Mouse (Mus musculus): ENCODE measurements around the gene Thoc7.
"Not testable (repeated sequence)": the region's sequence is repeated elsewhere in the genome, so short reads cannot be mapped to it uniquely, and the experiment has no call there.

The Thoc7 gene

GRCm38 (mm10) chr14:13961401-13962112, at the start of gene Thoc7, which contains the start of gene Atxn7:
Gene Thoc7, minus strand, starts transcription at chr14:13961852.
Gene Atxn7, plus strand, starts transcription at chr14:13961440.
- DNase-seq, result peak; percentile 41

GRCm38 (mm10) chr14:14009712-14010111, 48.1 kb upstream of the Thoc7 start:
- DNase-seq, result no peak

GRCm38 (mm10) chr14:14002771-14003170, 41.1 kb upstream of the Thoc7 start:
- no peak for DNase-seq

GRCm38 (mm10) chr14:13995206-13996097, 33.8 kb upstream of the Thoc7 start:
- DNase-seq, result no peak

GRCm38 (mm10) chr14:13990741-13991140, 29.1 kb upstream of the Thoc7 start:
- DNase-seq, result no peak

GRCm38 (mm10) chr14:13988397-13988796, 26.7 kb upstream of the Thoc7 start:
- DNase-seq, result no peak

GRCm38 (mm10) chr14:13982174-13982573, 20.5 kb upstream of the Thoc7 start:
- no peak for DNase-seq

GRCm38 (mm10) chr14:13981286-13981685, 19.6 kb upstream of the Thoc7 start:
- DNase-seq, result no peak

GRCm38 (mm10) chr14:13977498-13977897, 15.8 kb upstream of the Thoc7 start:
- no peak for DNase-seq

GRCm38 (mm10) chr14:13971644-13972234, 10.1 kb upstream of the Thoc7 start:
- DNase-seq, result no peak

GRCm38 (mm10) chr14:13970513-13970912, 8.9 kb upstream of the Thoc7 start:
- DNase-seq, result no peak

GRCm38 (mm10) chr14:13968476-13968875, 6.8 kb upstream of the Thoc7 start:
- no peak for DNase-seq

- no peak for DNase-seq
Observed at GRCm38 (mm10) chr14:13967607-13968006, 6.0 kb upstream of the Thoc7 start.

- no peak for DNase-seq
Observed at GRCm38 (mm10) chr14:13963527-13963926, 1.9 kb upstream of the Thoc7 start.

- no peak for DNase-seq
Observed at GRCm38 (mm10) chr14:13962476-13962875, 824 bp upstream of the Thoc7 start.

- peak; percentile 68 for DNase-seq
Observed at GRCm38 (mm10) chr14:13960482-13961325, 948 bp downstream of the Thoc7 start.

- peak; percentile 38 for DNase-seq
Observed at GRCm38 (mm10) chr14:13960079-13960478, 1.6 kb downstream of the Thoc7 start.

GRCm38 (mm10) chr14:13952151-13952550, 9.5 kb downstream of the Thoc7 start:
- DNase-seq, result not testable (repeated sequence)

- DNase-seq, result peak; percentile 58
Observed at GRCm38 (mm10) chr14:13950401-13950800, 11.3 kb downstream of the Thoc7 start.

GRCm38 (mm10) chr14:13948345-13948744, 13.3 kb downstream of the Thoc7 start:
- no peak for DNase-seq

GRCm38 (mm10) chr14:13944686-13945085, 17.0 kb downstream of the Thoc7 start:
- DNase-seq, result no peak

- no peak for DNase-seq
Observed at GRCm38 (mm10) chr14:13934052-13934371, 27.6 kb downstream of the Thoc7 start.

Data from right cerebral cortex, postnatal 4 days (tissue).